Mouse (Mus musculus) embryonic facial prominence, embryonic 10.5 days (tissue): ENCODE data around the gene Dnmt3a. TPM values are rescaled to one million over a fixed set of nuclear protein-coding genes. Genes with fewer than 3 reads are reported as not detected.

ENCODE experiments used
- DNase-seq: peaks from one replicate; pipeline ENCODE4 v3.0.0-alpha.2; 2017; ENCODE audit warnings: low spot score
- H3K27ac ChIP-seq: fragments of 300-500 bp; sonication (generic); replicated peaks from 2 replicates; pipeline ENCODE4 v1.5.1; 2016; ENCODE audit warnings: mild to moderate bottlenecking
- H3K27me3 ChIP-seq: fragments of 300-500 bp; sonication (generic); replicated peaks from 2 replicates; pipeline ENCODE4 v1.6.1; 2016; ENCODE audit warnings: low read depth, mild to moderate bottlenecking; ENCODE audit not compliant: poor library complexity, severe bottlenecking
- H3K36me3 ChIP-seq: fragments of 300-500 bp; sonication (generic); replicated peaks from 2 replicates; pipeline ENCODE4 v1.6.1; 2016; ENCODE audit warnings: mild to moderate bottlenecking, moderate library complexity
- H3K4me1 ChIP-seq: fragments of 300-500 bp; sonication (generic); 2 replicates; pipeline ENCODE4 v1.6.1; 2016
- H3K4me3 ChIP-seq: fragments of 300-500 bp; sonication (generic); 2 replicates; pipeline ENCODE4 v1.5.1; 2016; ENCODE audit warnings: mild to moderate bottlenecking, moderate library complexity
- H3K9me3 ChIP-seq: fragments of 300-500 bp; sonication (generic); 2 replicates; pipeline ENCODE4 v1.6.1; 2016; ENCODE audit warnings: mild to moderate bottlenecking
- WGBS: fragments of 180-500 bp; shearing (Covaris S2); methylation state at CpG from one replicate; pipeline ENCODE4 v1.1.7; 2016; 5-methylcytosine and 5-hydroxymethylcytosine counted together
- polyA plus RNA-seq: library from polyadenylated mRNA; unstranded; fragments of >200 nt; fragmentation: Nextera tagmentation; extraction: Ambion mirVana; gene quantifications from 2 replicates; pipeline ENCODE4 v1.2.1, GENCODE M21; 2016

Dnmt3a gene
- polyA plus RNA-seq, 1 experiment from 2014 or later, result 179 TPM

- DNase-seq, result no peak
- Histone ChIP-seq H3K4me1 (peaks cover 20% of the 10 kb centered on the region), H3K27me3 (no peaks in the 10 kb centered on the region), H3K36me3 (peaks cover 8% of the 10 kb centered on the region; the same call in 1 of the 2 replicates), H3K9me3 (no peaks in the 10 kb centered on the region), H3K4me3 (no peak overlapping the region), H3K27ac (no peak overlapping the region)
- WGBS, result 93% methylated on average over 2 of the region's 2 CpGs
Measured at GRCm38 (mm10) chr12:3776015-3776414, 29.8 kb upstream of the Dnmt3a start.

- peaks cover 36% of the 10 kb centered on the region for H3K4me1 ChIP-seq
- H3K27ac ChIP-seq, result no peak overlapping the region
- no peak for DNase-seq
- no peaks in the 10 kb centered on the region for H3K9me3 ChIP-seq
- no peak overlapping the region for H3K4me3 ChIP-seq
- H3K36me3 ChIP-seq, result peaks cover 8% of the 10 kb centered on the region; the same call in 1 of the 2 replicates
- H3K27me3 ChIP-seq, result no peaks in the 10 kb centered on the region
- WGBS, result 94% methylated on average over 5 of the region's 5 CpGs
Measured at GRCm38 (mm10) chr12:3777682-3778081, 28.1 kb upstream of the Dnmt3a start.

GRCm38 (mm10) chr12:3778286-3778685 lies 27.5 kb upstream of the Dnmt3a start:
- DNase-seq, result no peak

GRCm38 (mm10) chr12:3779639-3780038 lies 26.2 kb upstream of the Dnmt3a start:
- DNase-seq, result no peak
- 85% methylated on average over 2 of the region's 2 CpGs for WGBS
- Histone ChIP-seq H3K27me3 (peaks cover 6% of the 10 kb centered on the region; the same call in 1 of the 2 replicates), H3K9me3 (no peaks in the 10 kb centered on the region), H3K27ac (peak overlapping the region; percentile 52; the same call in 1 of the 2 replicates), H3K4me1 (peaks cover 54% of the 10 kb centered on the region), H3K4me3 (no peak overlapping the region), H3K36me3 (no peaks in the 10 kb centered on the region; the same call in 1 of the 2 replicates)

More at GRCm38 (mm10) chr12:3778286-3778685, 27.5 kb upstream of the Dnmt3a start:
- H3K4me3 ChIP-seq, result no peak overlapping the region
- H3K36me3 ChIP-seq, result peaks cover 8% of the 10 kb centered on the region; the same call in 1 of the 2 replicates
- H3K4me1 ChIP-seq, result peaks cover 42% of the 10 kb centered on the region
- 0 out of 2 replicates have a peak, but pooled peaks cover 5% of the 10 kb centered on the region for H3K27me3 ChIP-seq
- WGBS, result 87% methylated on average over 6 of the region's 6 CpGs
- no peaks in the 10 kb centered on the region for H3K9me3 ChIP-seq
- no peak overlapping the region for H3K27ac ChIP-seq

- Histone ChIP-seq H3K9me3 (no peaks in the 10 kb centered on the region), H3K4me3 (peak overlapping the region; percentile 2; the same call in 1 of the 2 replicates), H3K4me1 (peaks cover 60% of the 10 kb centered on the region), H3K27me3 (peaks cover 6% of the 10 kb centered on the region; the same call in 1 of the 2 replicates), H3K36me3 (no peaks in the 10 kb centered on the region; the same call in 1 of the 2 replicates), H3K27ac (peak overlapping the region; percentile 81)
- 13% methylated on average over 8 of the region's 8 CpGs for WGBS
- peak; percentile 81 for DNase-seq
Measured at GRCm38 (mm10) chr12:3780405-3780891, 25.4 kb upstream of the Dnmt3a start.

GRCm38 (mm10) chr12:3780931-3781471 lies 24.8 kb upstream of the Dnmt3a start:
- 32% methylated on average over 7 of the region's 7 CpGs for WGBS
- Histone ChIP-seq H3K9me3 (no peaks in the 10 kb centered on the region), H3K36me3 (no peaks in the 10 kb centered on the region; the same call in 1 of the 2 replicates), H3K27me3 (peaks cover 6% of the 10 kb centered on the region; the same call in 1 of the 2 replicates), H3K27ac (peak overlapping the region; percentile 81), H3K4me3 (no peak overlapping the region), H3K4me1 (peaks cover 64% of the 10 kb centered on the region)
- DNase-seq, result peak; percentile 76

- Histone ChIP-seq H3K4me3 (no peak overlapping the region), H3K4me1 (peaks cover 68% of the 10 kb centered on the region), H3K36me3 (no peaks in the 10 kb centered on the region), H3K27me3 (peaks cover 6% of the 10 kb centered on the region; the same call in 1 of the 2 replicates), H3K27ac (peak overlapping the region; percentile 81), H3K9me3 (no peaks in the 10 kb centered on the region)
- WGBS, result 12% methylated on average over 8 of the region's 8 CpGs
- DNase-seq, result peak; percentile 93
Measured at GRCm38 (mm10) chr12:3781482-3781881, 24.3 kb upstream of the Dnmt3a start.

- 66% methylated on average over 3 of the region's 3 CpGs for WGBS
- H3K9me3 ChIP-seq, result no peaks in the 10 kb centered on the region
- peaks cover 6% of the 10 kb centered on the region; the same call in 1 of the 2 replicates for H3K27me3 ChIP-seq
- no peaks in the 10 kb centered on the region for H3K36me3 ChIP-seq
- no peak overlapping the region for H3K4me3 ChIP-seq
- peaks cover 86% of the 10 kb centered on the region for H3K4me1 ChIP-seq
- DNase-seq, result peak; percentile 13
- peak overlapping the region; percentile 44; the same call in 1 of the 2 replicates for H3K27ac ChIP-seq
Measured at GRCm38 (mm10) chr12:3783196-3783825, 22.5 kb upstream of the Dnmt3a start.

- Histone ChIP-seq H3K36me3 (no peaks in the 10 kb centered on the region), H3K27me3 (peaks cover 6% of the 10 kb centered on the region; the same call in 1 of the 2 replicates), H3K4me3 (no peak overlapping the region), H3K27ac (no peak overlapping the region; the same call in 1 of the 2 replicates), H3K4me1 (peaks cover 93% of the 10 kb centered on the region), H3K9me3 (no peaks in the 10 kb centered on the region)
- WGBS, result 89% methylated on average over 2 of the region's 2 CpGs
- DNase-seq, result no peak
Measured at GRCm38 (mm10) chr12:3784258-3784657, 21.5 kb upstream of the Dnmt3a start.

GRCm38 (mm10) chr12:3784729-3785128 lies 21.1 kb upstream of the Dnmt3a start:
- 87% methylated on average over 4 of the region's 4 CpGs for WGBS
- Histone ChIP-seq H3K9me3 (no peaks in the 10 kb centered on the region), H3K4me3 (no peak overlapping the region), H3K4me1 (peaks cover 93% of the 10 kb centered on the region), H3K27me3 (peaks cover 6% of the 10 kb centered on the region; the same call in 1 of the 2 replicates), H3K36me3 (no peaks in the 10 kb centered on the region), H3K27ac (no peak overlapping the region)
- DNase-seq, result no peak

- Histone ChIP-seq H3K4me3 (no peak overlapping the region), H3K36me3 (no peaks in the 10 kb centered on the region), H3K27me3 (peaks cover 6% of the 10 kb centered on the region; the same call in 1 of the 2 replicates), H3K4me1 (peaks cover 79% of the 10 kb centered on the region), H3K27ac (peak overlapping the region; percentile 78), H3K9me3 (no peaks in the 10 kb centered on the region)
- 36% methylated on average over 3 of the region's 3 CpGs for WGBS
- peak; percentile 17 for DNase-seq
Measured at GRCm38 (mm10) chr12:3787041-3787440, 18.8 kb upstream of the Dnmt3a start.

GRCm38 (mm10) chr12:3787541-3787940 lies 18.3 kb upstream of the Dnmt3a start:
- H3K9me3 ChIP-seq, result no peaks in the 10 kb centered on the region
- peak; percentile 62 for DNase-seq
- no peaks in the 10 kb centered on the region for H3K36me3 ChIP-seq
- peak overlapping the region; percentile 78 for H3K27ac ChIP-seq
- peaks cover 78% of the 10 kb centered on the region for H3K4me1 ChIP-seq
- 41% methylated on average over 1 of the region's 1 CpGs for WGBS
- no peak overlapping the region for H3K4me3 ChIP-seq
- peaks cover 6% of the 10 kb centered on the region; the same call in 1 of the 2 replicates for H3K27me3 ChIP-seq
